Mouse (Mus musculus) gastrocnemius, postnatal 36 days (tissue): ENCODE measurements around the gene C2cd4b. TPM values are rescaled to one million over a fixed set of nuclear protein-coding genes. Genes with fewer than 3 reads are reported as not detected.

ENCODE experiments used
- DNase-seq, 2 experiments: peaks; one replicate each; pipeline ENCODE4 v3.0.0; 2022
- intact Hi-C: fragments of 180-260 bp; cut with DNase I; formaldehyde crosslinking; loops from one replicate; pipeline ENCODE4 v1.15.1; 2025
- total RNA-seq, 2 experiments: library from RNA; stranded (reverse); gene quantifications; 2 replicates each; pipeline ENCODE4 v1.2.3; 2021

The C2cd4b gene
- total RNA-seq, 2 experiments from 2014 or later, result not detected

GRCm38 (mm10) chr9:67768843-67769242, 9.6 kb downstream of the C2cd4b start:
- no peak for DNase-seq
- intact Hi-C loops, result no loop called here

GRCm38 (mm10) chr9:67769401-67769800, 10.2 kb downstream of the C2cd4b start:
- intact Hi-C loops, result no loop called here
- no peak for DNase-seq

- intact Hi-C loops, result no loop called here
- no peak for DNase-seq
Observed at GRCm38 (mm10) chr9:67771293-67771692, 12.1 kb downstream of the C2cd4b start.

GRCm38 (mm10) chr9:67774201-67774600, 15.0 kb downstream of the C2cd4b start:
- DNase-seq, result no peak
- intact Hi-C loops, result no loop called here

- intact Hi-C loops, result no loop called here
Observed at GRCm38 (mm10) chr9:67778553-67778952, 19.3 kb downstream of the C2cd4b start.

GRCm38 (mm10) chr9:67782786-67783185, 23.5 kb downstream of the C2cd4b start:
- intact Hi-C loops, result no loop called here
- no peak for DNase-seq

More at GRCm38 (mm10) chr9:67778553-67778952, 19.3 kb downstream of the C2cd4b start:
- no peak for DNase-seq

GRCm38 (mm10) chr9:67783464-67783863, 24.2 kb downstream of the C2cd4b start:
- no peak for DNase-seq
- intact Hi-C loops, result no loop called here

GRCm38 (mm10) chr9:67783925-67784324, 24.7 kb downstream of the C2cd4b start:
- intact Hi-C loops, result no loop called here
- DNase-seq, result no peak

- intact Hi-C loops, result no loop called here
- no peak for DNase-seq
Observed at GRCm38 (mm10) chr9:67786311-67786710, 27.1 kb downstream of the C2cd4b start.

GRCm38 (mm10) chr9:67787671-67788070, 28.4 kb downstream of the C2cd4b start:
- no peak for DNase-seq
- intact Hi-C loops, result no loop called here

GRCm38 (mm10) chr9:67792405-67792804, 33.2 kb downstream of the C2cd4b start:
- DNase-seq, result no peak
- intact Hi-C loops, result no loop called here

- DNase-seq, result no peak
- intact Hi-C loops, result no loop called here
Observed at GRCm38 (mm10) chr9:67793501-67793900, 34.3 kb downstream of the C2cd4b start.

- intact Hi-C loops, result no loop called here
- DNase-seq, result no peak
Observed at GRCm38 (mm10) chr9:67794216-67794615, 35.0 kb downstream of the C2cd4b start.

GRCm38 (mm10) chr9:67794668-67795067, 35.4 kb downstream of the C2cd4b start:
- intact Hi-C loops, result no loop called here

GRCm38 (mm10) chr9:67795205-67795675, 36.0 kb downstream of the C2cd4b start:
- no peak for DNase-seq
- intact Hi-C loops, result no loop called here

More at GRCm38 (mm10) chr9:67794668-67795067, 35.4 kb downstream of the C2cd4b start:
- DNase-seq, result no peak

- intact Hi-C loops, result no loop called here
Observed at GRCm38 (mm10) chr9:67799078-67799819, 40.0 kb downstream of the C2cd4b start.

GRCm38 (mm10) chr9:67802241-67802640, 43.0 kb downstream of the C2cd4b start:
- no peak for DNase-seq
- intact Hi-C loops, result loop anchor here (2.0 to 5.0 kb wide), 2 partner anchors 43 to 90 kb away; partner anchors contain the start of gene C2cd4b

More at GRCm38 (mm10) chr9:67799078-67799819, 40.0 kb downstream of the C2cd4b start:
- no peak for DNase-seq

- no peak for DNase-seq
- intact Hi-C loops, result no loop called here
Observed at GRCm38 (mm10) chr9:67807000-67807399, 47.8 kb downstream of the C2cd4b start.

GRCm38 (mm10) chr9:67810527-67810926, 51.3 kb downstream of the C2cd4b start:
- DNase-seq, result no peak
- intact Hi-C loops, result no loop called here
